Mouse (Mus musculus): ENCODE results near the gene Ube2j1.

Ube2j1 gene

GRCm38 (mm10) chr4:33072526-33073161 is 41.4 kb downstream of the Ube2j1 start:
- DNase-seq (ENCODE audit: low spot score) = peak; percentile 46

GRCm38 (mm10) chr4:33074406-33074805 is 43.2 kb downstream of the Ube2j1 start:
- DNase-seq (ENCODE audit: low spot score) = no peak

- no peak for DNase-seq (ENCODE audit: low spot score)
These were observed 43.6 kb downstream of the Ube2j1 start for GRCm38 (mm10) chr4:33074851-33075250.

- DNase-seq (ENCODE audit: low spot score) = no peak
These were observed 44.7 kb downstream of the Ube2j1 start for GRCm38 (mm10) chr4:33075776-33076524.

- DNase-seq (ENCODE audit: low spot score) = no peak
These were observed 45.9 kb downstream of the Ube2j1 start for GRCm38 (mm10) chr4:33077161-33077560.

GRCm38 (mm10) chr4:33077724-33078123 is 46.5 kb downstream of the Ube2j1 start:
- DNase-seq (ENCODE audit: low spot score) = no peak

- DNase-seq (ENCODE audit: low spot score) = no peak
These were observed 47.3 kb downstream of the Ube2j1 start for GRCm38 (mm10) chr4:33078492-33078891.

- DNase-seq (ENCODE audit: low spot score) = no peak
These were observed 68.0 kb downstream of the Ube2j1 start for GRCm38 (mm10) chr4:33099118-33099694.
